Mouse (Mus musculus) CH12.LX (cell line): ENCODE measurements around the gene Htra3. TPM values are rescaled to one million over a fixed set of nuclear protein-coding genes. Genes with fewer than 3 reads are reported as not detected.

Experiments used
- DNase-seq: peaks from one replicate; pipeline ENCODE4 v3.0.0-alpha.2; 2013; ENCODE audit errors: extremely low read depth
- H3K27ac ChIP-seq: 2 replicates; pipeline ENCODE4 v1.5.1; 2012; ENCODE audit warnings: low read depth, mild to moderate bottlenecking, control low read depth, moderate library complexity; ENCODE audit not compliant: insufficient read depth
- H3K27me3 ChIP-seq: replicated peaks from 2 replicates; pipeline ENCODE3; 2012; ENCODE audit warnings: inconsistent platforms
- H3K36me3 ChIP-seq, 2 experiments: replicated peaks in 1 of 2; 2 replicates each; pipeline versions ENCODE3 to v1.6.1; 2012; ENCODE audit warnings: inconsistent platforms in 1 of 2, low read length in 1 of 2, mild to moderate bottlenecking in 1 of 2, mixed read lengths in 1 of 2, moderate library complexity in 1 of 2; ENCODE audit not compliant: control insufficient read depth in 1 of 2, insufficient read depth in 1 of 2
- H3K4me1 ChIP-seq, 2 experiments: 2 replicates each; pipeline ENCODE4 v1.6.1; 2012; ENCODE audit warnings: inconsistent platforms in 1 of 2, moderate library complexity in 1 of 2; ENCODE audit not compliant: insufficient read depth in 2 of 2, control insufficient read depth in 1 of 2
- H3K4me2 ChIP-seq: 2 replicates; pipeline ENCODE4 v1.6.1; 2012; ENCODE audit warnings: low read depth, mild to moderate bottlenecking, control low read depth; ENCODE audit not compliant: poor library complexity, insufficient read depth, severe bottlenecking
- H3K4me3 ChIP-seq, 3 experiments: fragments of 150-350 bp in 1 of 3; sonication (generic) in 1 of 3; replicated peaks in 1 of 3; 2 replicates each; pipeline versions ENCODE3 to v1.5.1; 2011 to 2012; ENCODE audit warnings: low read depth in 2 of 3, low read length in 2 of 3, mild to moderate bottlenecking in 2 of 3, moderate library complexity in 2 of 3, control low read depth in 1 of 3, improper control_type of control experiment in 1 of 3, inconsistent platforms in 1 of 3, mixed read lengths in 1 of 3; ENCODE audit not compliant: poor library complexity in 1 of 3
- H3K79me2 ChIP-seq: replicated peaks from 2 replicates; pipeline ENCODE4 v1.6.1; 2012; ENCODE audit warnings: mild to moderate bottlenecking, moderate library complexity; ENCODE audit not compliant: control insufficient read depth, poor library complexity, insufficient read depth, severe bottlenecking; ENCODE audit errors: extremely low read depth
- H3K9ac ChIP-seq: 2 replicates; pipeline ENCODE4 v1.6.1; 2012; ENCODE audit warnings: low read depth, mild to moderate bottlenecking, control low read depth, moderate library complexity; ENCODE audit not compliant: insufficient read depth
- H3K9me3 ChIP-seq: replicated peaks from 2 replicates; pipeline ENCODE3; 2012; ENCODE audit warnings: low read length, inconsistent platforms, mixed read lengths
- BHLHE40 ChIP-seq: IDR thresholded peaks from 2 replicates; pipeline ENCODE4 v1.6.1; 2011; ENCODE audit warnings: mild to moderate bottlenecking, low read depth, low read length, improper control_type of control experiment
- CHD1 ChIP-seq: IDR thresholded peaks from 2 replicates; pipeline ENCODE4 v1.6.1; 2012; ENCODE audit warnings: low read depth, low read length, improper control_type of control experiment, inconsistent platforms
- CHD2 ChIP-seq: IDR thresholded peaks from 2 replicates; pipeline ENCODE4 v1.6.1; 2011; ENCODE audit warnings: low read length, improper control_type of control experiment
- CTCF ChIP-seq, 2 experiments: IDR thresholded peaks in 1 of 2; conservative IDR thresholded peaks in 1 of 2; 2 replicates each; pipeline ENCODE4 v1.5.1; 2011 to 2012; ENCODE audit warnings: low read depth in 2 of 2, low read length in 2 of 2, improper control_type of control experiment in 1 of 2, inconsistent platforms in 1 of 2, mild to moderate bottlenecking in 1 of 2, moderate library complexity in 1 of 2
- E2F4 ChIP-seq: IDR thresholded peaks from 2 replicates; pipeline ENCODE4 v1.6.1; 2011; ENCODE audit warnings: low read depth, low read length, improper control_type of control experiment; ENCODE audit not compliant: insufficient replicate concordance
- ELF1 ChIP-seq: IDR thresholded peaks from 2 replicates; pipeline ENCODE4 v1.6.1; 2014; ENCODE audit warnings: low read depth, mild to moderate bottlenecking, inconsistent platforms, low read length, improper control_type of control experiment
- EP300 ChIP-seq: IDR thresholded peaks from 2 replicates; pipeline ENCODE4 v1.6.1; 2011; ENCODE audit warnings: low read length, improper control_type of control experiment
- ETS1 ChIP-seq: conservative IDR thresholded peaks from 2 replicates; pipeline ENCODE4 v1.6.1; 2012; ENCODE audit warnings: low read depth, mild to moderate bottlenecking, inconsistent platforms, low read length, improper control_type of control experiment, moderate library complexity
- HCFC1 ChIP-seq: IDR thresholded peaks from 2 replicates; pipeline ENCODE4 v1.6.1; 2012; ENCODE audit warnings: low read depth, mild to moderate bottlenecking, inconsistent platforms, low read length, improper control_type of control experiment
- IRF4 ChIP-seq: IDR thresholded peaks from 2 replicates; pipeline ENCODE4 v1.6.1; 2014; ENCODE audit warnings: low read depth, mild to moderate bottlenecking, inconsistent platforms, low read length, improper control_type of control experiment
- JUN ChIP-seq: IDR thresholded peaks from 2 replicates; pipeline ENCODE4 v1.6.1; 2011; ENCODE audit warnings: low read depth, mild to moderate bottlenecking, low read length, improper control_type of control experiment, moderate library complexity; ENCODE audit not compliant: insufficient read depth
- JUND ChIP-seq: conservative IDR thresholded peaks from 2 replicates; pipeline ENCODE4 v1.6.1; 2011; ENCODE audit warnings: low read depth, low read length, improper control_type of control experiment
- MAFK ChIP-seq: IDR thresholded peaks from 2 replicates; pipeline ENCODE4 v1.6.1; 2011; ENCODE audit warnings: low read length, improper control_type of control experiment; ENCODE audit not compliant: insufficient replicate concordance
- MAX ChIP-seq: IDR thresholded peaks from 2 replicates; pipeline ENCODE4 v1.6.1; 2011; ENCODE audit warnings: low read length, improper control_type of control experiment
- MAZ ChIP-seq: IDR thresholded peaks from 2 replicates; pipeline ENCODE4 v1.6.1; 2012; ENCODE audit warnings: low read depth, mild to moderate bottlenecking, inconsistent platforms, low read length, improper control_type of control experiment, moderate library complexity
- MXI1 ChIP-seq: IDR thresholded peaks from 2 replicates; pipeline ENCODE4 v1.6.1; 2011; ENCODE audit warnings: mild to moderate bottlenecking, low read depth, low read length, improper control_type of control experiment
- MYC ChIP-seq: IDR thresholded peaks from 2 replicates; pipeline ENCODE4 v1.6.1; 2011; ENCODE audit warnings: low read depth, mild to moderate bottlenecking, improper control_type of control experiment, low read length
- NELFE ChIP-seq: IDR thresholded peaks from 2 replicates; pipeline ENCODE4 v1.6.1; 2011; ENCODE audit warnings: low read depth, low read length, improper control_type of control experiment
- POLR2AphosphoS2 ChIP-seq: IDR thresholded peaks from 2 replicates; pipeline ENCODE4 v1.6.1; 2011; ENCODE audit warnings: low read depth, low read length, improper control_type of control experiment
- SIN3A ChIP-seq: IDR thresholded peaks from 2 replicates; pipeline ENCODE4 v1.6.1; 2012; ENCODE audit warnings: low read length, improper control_type of control experiment, inconsistent platforms
- SMC3 ChIP-seq: IDR thresholded peaks from 2 replicates; pipeline ENCODE4 v1.6.1; 2011; ENCODE audit warnings: low read depth, low read length, improper control_type of control experiment
- TBP ChIP-seq: conservative IDR thresholded peaks from 2 replicates; pipeline ENCODE4 v1.6.1; 2011; ENCODE audit warnings: low read depth, low read length, improper control_type of control experiment
- TCF12 ChIP-seq: IDR thresholded peaks from 2 replicates; pipeline ENCODE4 v1.6.1; 2014; ENCODE audit warnings: low read depth, mild to moderate bottlenecking, inconsistent platforms, low read length, improper control_type of control experiment
- USF1 ChIP-seq: IDR thresholded peaks from 2 replicates; pipeline ENCODE4 v1.6.1; 2014; ENCODE audit warnings: low read depth, mild to moderate bottlenecking, inconsistent platforms, low read length, improper control_type of control experiment
- USF2 ChIP-seq: conservative IDR thresholded peaks from 2 replicates; pipeline ENCODE4 v1.6.1; 2011; ENCODE audit warnings: low read depth, low read length, improper control_type of control experiment
- ZC3H11A ChIP-seq: IDR thresholded peaks from 2 replicates; pipeline ENCODE4 v1.6.1; 2012; ENCODE audit warnings: low read depth, mild to moderate bottlenecking, inconsistent platforms, low read length, improper control_type of control experiment
- ZKSCAN1 ChIP-seq: IDR thresholded peaks from 2 replicates; pipeline ENCODE4 v1.6.1; 2012; ENCODE audit warnings: low read depth, inconsistent platforms, low read length, improper control_type of control experiment, borderline replicate concordance
- ZMIZ1 ChIP-seq: IDR thresholded peaks from 2 replicates; pipeline ENCODE4 v1.6.1; 2012; ENCODE audit warnings: low read depth, mild to moderate bottlenecking, inconsistent platforms, low read length, improper control_type of control experiment
- dilution Hi-C: fragments of 300-500 bp; cut with MboI; formaldehyde crosslinking; loops from 2 replicates; pipeline ENCODE4 v1.14.3; 2020; ENCODE audit warnings: low sequenced_read_pairs; ENCODE audit not compliant: extremely low pct_unique_long_range_greater_than_20kb, extremely low pct_ligation_motif_present
- in situ Hi-C: fragments of 300-500 bp; cut with MboI; formaldehyde crosslinking; loops from 3 replicates; pipeline ENCODE4 v1.14.3; 2019; ENCODE audit warnings: low sequenced_read_pairs, low pct_ligation_motif_present, low pct_unique_long_range_greater_than_20kb, mixed read lengths
- polyA plus RNA-seq: library from polyadenylated mRNA; unstranded; fragments of >175 nt; gene quantifications from 2 replicates; pipeline ENCODE4 v1.2.1, GENCODE M21; 2012; ENCODE audit warnings: low read depth; ENCODE audit not compliant: insufficient read length
- total RNA-seq, 2 experiments: library from RNA; depleted of rRNA; stranded (reverse); fragments of 300-350 nt in 1 of 2; fragments of >200 nt in 1 of 2; gene quantifications; 2 replicates each; pipeline ENCODE4 v1.2.3; 2012 to 2014

The Htra3 gene
- total and polyA plus RNA-seq, 3 experiments = not detected

DNA sequence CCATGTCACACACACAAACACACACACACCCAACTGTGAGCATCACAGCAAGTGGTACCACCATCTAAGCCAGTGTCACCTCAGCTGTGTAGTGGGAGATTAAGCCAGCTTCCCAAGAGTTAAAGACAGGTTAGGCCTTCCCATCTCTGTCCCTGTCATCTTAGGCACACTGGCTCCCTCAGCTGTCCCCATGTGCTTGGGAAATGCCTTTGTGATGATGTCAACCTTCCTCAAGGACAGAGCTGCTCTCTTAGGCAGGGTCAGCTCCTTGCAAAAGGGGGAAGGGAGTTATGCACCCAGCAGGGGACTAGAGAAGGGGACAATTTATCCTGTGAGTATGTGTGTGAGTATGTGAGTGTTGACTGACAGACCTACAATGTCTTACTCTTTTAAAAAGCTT, 9.8 kb upstream of the Htra3 start:
- Histone ChIP-seq H3K4me3 (no peak overlapping the region), H3K79me2 (no peaks in the 10 kb centered on the region), H3K27me3 (peaks cover 12% of the 10 kb centered on the region), H3K4me1 (peaks cover 16 to 28% of the 10 kb centered on the region in 2 experiments), H3K27ac (no peak overlapping the region), H3K9me3 (no peaks in the 10 kb centered on the region), H3K9ac (no peak overlapping the region), H3K4me2 (no peak overlapping the region), H3K36me3 (no peaks in the 10 kb centered on the region)
- in situ Hi-C loops = no loop called here
- TF ChIP-seq NELFE (no peak), CTCF (conservative IDR thresholded peaks at IDR 0.05 in 1 of 2, IDR thresholded peaks at IDR 0.05 in 1 of 2; ENCODE audit: low read depth in 2 of 2, low read length in 2 of 2) (no peak), ZMIZ1 (no peak), IRF4 (no peak), MAZ (no peak), SMC3 (no peak), USF1 (no peak), JUND (no peak), ZC3H11A (no peak), TBP (no peak), CHD2 (no peak), BHLHE40 (no peak), MYC (no peak)
- no peak for DNase-seq
- dilution Hi-C loops = no loop called here

DNA sequence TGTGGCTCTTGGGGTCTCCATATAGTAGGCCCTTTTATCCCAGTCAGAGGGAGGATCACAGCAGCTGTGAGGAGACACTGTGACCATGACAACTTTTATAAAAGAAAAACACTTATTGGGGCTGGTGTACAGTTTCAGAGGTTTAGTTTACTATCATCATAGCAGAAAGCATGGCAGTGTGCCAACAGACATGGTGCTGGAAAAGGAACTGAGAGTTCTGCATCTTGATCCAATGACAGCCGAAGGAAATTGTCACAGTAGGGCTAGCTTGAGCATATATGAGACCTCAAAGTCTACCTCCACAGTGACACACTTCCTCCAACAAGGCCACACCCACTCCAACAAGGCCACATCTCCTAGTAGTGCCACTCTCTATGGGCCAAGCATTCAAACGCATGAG, 9.3 kb upstream of the Htra3 start:
- Histone ChIP-seq H3K27ac (no peak overlapping the region), H3K4me1 (peaks cover 16 to 28% of the 10 kb centered on the region in 2 experiments), H3K36me3 (no peaks in the 10 kb centered on the region), H3K27me3 (peaks cover 12% of the 10 kb centered on the region), H3K4me3 (no peak overlapping the region), H3K9ac (no peak overlapping the region), H3K79me2 (no peaks in the 10 kb centered on the region), H3K4me2 (no peak overlapping the region), H3K9me3 (no peaks in the 10 kb centered on the region)
- DNase-seq = no peak
- dilution Hi-C loops (no loop called here), in situ Hi-C loops (no loop called here)
- TF ChIP-seq ETS1 (no peak), IRF4 (0 out of 2 replicates have a peak, but pooled peaks have one; percentile 11)

DNA sequence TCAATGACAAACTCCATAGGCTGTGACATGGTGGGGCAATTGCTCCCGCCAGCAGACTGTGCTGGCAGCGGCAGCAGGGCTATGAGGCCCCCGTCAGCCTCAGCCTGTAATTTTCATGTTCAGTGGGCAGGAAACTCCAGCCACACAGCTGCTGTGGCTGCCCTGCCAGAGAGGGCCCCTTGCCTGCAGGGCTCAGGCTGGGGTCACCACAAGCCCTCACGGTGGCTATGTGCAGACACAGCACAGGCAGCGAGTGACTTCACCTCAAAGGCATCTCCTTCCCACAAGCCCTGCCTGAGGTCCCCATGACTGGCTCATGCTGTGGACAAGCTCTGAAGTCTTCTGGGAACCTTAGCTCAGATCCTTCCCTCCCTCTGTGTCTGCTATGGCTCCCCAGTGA, 7.5 kb upstream of the Htra3 start:
- Histone ChIP-seq H3K4me1 (peaks cover 16 to 25% of the 10 kb centered on the region in 2 experiments), H3K27ac (no peak overlapping the region), H3K4me2 (no peak overlapping the region), H3K27me3 (peaks cover 16% of the 10 kb centered on the region), H3K9ac (no peak overlapping the region), H3K4me3 (no peak overlapping the region), H3K79me2 (no peaks in the 10 kb centered on the region), H3K36me3 (no peaks in the 10 kb centered on the region), H3K9me3 (no peaks in the 10 kb centered on the region)
- DNase-seq = no peak
- in situ Hi-C loops = no loop called here
- dilution Hi-C loops = no loop called here
- TF ChIP-seq JUN (no peak), TBP (no peak), MAFK (no peak), SIN3A (no peak), TCF12 (peak; percentile 43; the same call in 1 of the 2 replicates), MYC (no peak), ZKSCAN1 (no peak), POLR2AphosphoS2 (no peak), USF1 (no peak), CHD1 (no peak), USF2 (no peak), HCFC1 (no peak), MAX (no peak), EP300 (no peak), BHLHE40 (0 out of 2 replicates have a peak, but pooled peaks have one; percentile 13), MXI1 (no peak), E2F4 (no peak), ELF1 (no peak)
